Mouse (Mus musculus): ENCODE results near the gene T2.
A peak's percentile ranks its signal among the peaks of the same experiment; 100 is the strongest.

Gene T2

GRCm38 (mm10) chr17:8420739-8421138 is 64.9 kb downstream of the T2 start:
- DNase-seq = no peak

- no peak for DNase-seq
Observed at GRCm38 (mm10) chr17:8421517-8421916, 65.7 kb downstream of the T2 start.

GRCm38 (mm10) chr17:8423283-8423682 is 67.5 kb downstream of the T2 start:
- no peak for DNase-seq

GRCm38 (mm10) chr17:8429436-8429835 is 73.6 kb downstream of the T2 start:
- DNase-seq = no peak

GRCm38 (mm10) chr17:8429896-8430295 is 74.1 kb downstream of the T2 start:
- no peak for DNase-seq

- no peak for DNase-seq
Observed at GRCm38 (mm10) chr17:8432179-8432800, 76.5 kb downstream of the T2 start.

GRCm38 (mm10) chr17:8433121-8433977 is 77.6 kb downstream of the T2 start:
- DNase-seq = no peak

- DNase-seq = no peak
Observed at GRCm38 (mm10) chr17:8433978-8434960, 78.5 kb downstream of the T2 start, which contains the start of gene T. Gene T (plus strand): TSS chr17:8434423.

GRCm38 (mm10) chr17:8436184-8436583 is 80.4 kb downstream of the T2 start:
- DNase-seq = no peak

- DNase-seq = no peak
Observed at GRCm38 (mm10) chr17:8444062-8444461, 88.3 kb downstream of the T2 start.

- DNase-seq = no peak
Observed at GRCm38 (mm10) chr17:8447676-8448192, 91.9 kb downstream of the T2 start.

- no peak for DNase-seq
Observed at GRCm38 (mm10) chr17:8448324-8448723, 92.5 kb downstream of the T2 start.

GRCm38 (mm10) chr17:8455196-8455595 is 99.4 kb downstream of the T2 start:
- DNase-seq = no peak

GRCm38 (mm10) chr17:8455601-8456000 is 99.8 kb downstream of the T2 start:
- DNase-seq = no peak

- DNase-seq = no peak
Observed at GRCm38 (mm10) chr17:8456856-8457460, 101.2 kb downstream of the T2 start.

GRCm38 (mm10) chr17:8461568-8461967 is 105.8 kb downstream of the T2 start:
- DNase-seq = no peak

- peak; percentile 22 to 26 for DNase-seq
Observed at GRCm38 (mm10) chr17:8463482-8464128, 107.8 kb downstream of the T2 start.

- DNase-seq = no peak
Observed at GRCm38 (mm10) chr17:8467771-8468170, 112.0 kb downstream of the T2 start.

GRCm38 (mm10) chr17:8468716-8469344 is 113.0 kb downstream of the T2 start:
- peak; percentile 32 to 38 for DNase-seq

Measured in lung, adult 18-20 months (tissue).